Mouse (Mus musculus) heart, adult 18-20 months (tissue): Measurements from ENCODE around the gene 4930579F01Rik. TPM values are rescaled to one million over a fixed set of nuclear protein-coding genes. Genes with fewer than 3 reads are reported as not detected.
A peak's percentile ranks its signal among the peaks of the same experiment; 100 is the strongest.
"Not testable (repeated sequence)": the region's sequence is repeated elsewhere in the genome, so short reads cannot be mapped to it uniquely, and the experiment has no call there.

Experiments used
- DNase-seq, 2 experiments: peaks; one replicate each; pipeline ENCODE4 v3.0.0; 2021 to 2022; ENCODE audit warnings: mixed read lengths in 1 of 2
- total RNA-seq, 2 experiments: library from RNA; stranded (reverse); gene quantifications; 2 replicates each; pipeline ENCODE4 v1.2.3; 2021

Gene 4930579F01Rik
- total RNA-seq, 2 experiments from 2014 or later, result not detected

DNA sequence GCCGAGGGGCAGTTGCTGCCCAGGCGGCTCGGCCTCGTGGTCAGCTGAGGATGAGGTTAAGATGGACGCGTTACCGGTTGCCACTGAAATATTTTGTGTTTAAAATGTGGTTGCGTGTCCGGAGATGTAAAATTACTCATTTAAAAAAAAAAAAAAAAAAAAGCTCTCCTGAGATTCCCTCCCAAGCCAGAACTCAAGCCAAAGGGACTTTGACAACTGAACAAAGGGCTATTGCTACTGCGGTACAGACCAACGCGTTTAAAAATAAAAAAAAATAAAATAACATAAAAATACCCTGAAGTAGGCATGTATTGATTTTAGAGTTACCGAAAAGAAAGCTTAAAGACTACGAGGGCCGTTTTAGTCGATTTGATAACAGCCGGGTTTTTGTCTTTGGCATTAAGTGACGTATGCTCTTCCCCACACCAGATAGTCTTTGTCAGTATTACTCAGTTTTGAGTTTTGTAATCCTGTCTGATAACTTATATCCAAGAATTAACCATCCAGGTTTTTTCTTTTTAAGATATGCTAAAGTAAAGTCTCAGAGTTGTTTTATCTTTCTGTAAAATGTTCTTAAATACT lies 49.5 kb downstream of the 4930579F01Rik start:
- DNase-seq, result peak in 1 of 2 experiments; percentile 24

DNA sequence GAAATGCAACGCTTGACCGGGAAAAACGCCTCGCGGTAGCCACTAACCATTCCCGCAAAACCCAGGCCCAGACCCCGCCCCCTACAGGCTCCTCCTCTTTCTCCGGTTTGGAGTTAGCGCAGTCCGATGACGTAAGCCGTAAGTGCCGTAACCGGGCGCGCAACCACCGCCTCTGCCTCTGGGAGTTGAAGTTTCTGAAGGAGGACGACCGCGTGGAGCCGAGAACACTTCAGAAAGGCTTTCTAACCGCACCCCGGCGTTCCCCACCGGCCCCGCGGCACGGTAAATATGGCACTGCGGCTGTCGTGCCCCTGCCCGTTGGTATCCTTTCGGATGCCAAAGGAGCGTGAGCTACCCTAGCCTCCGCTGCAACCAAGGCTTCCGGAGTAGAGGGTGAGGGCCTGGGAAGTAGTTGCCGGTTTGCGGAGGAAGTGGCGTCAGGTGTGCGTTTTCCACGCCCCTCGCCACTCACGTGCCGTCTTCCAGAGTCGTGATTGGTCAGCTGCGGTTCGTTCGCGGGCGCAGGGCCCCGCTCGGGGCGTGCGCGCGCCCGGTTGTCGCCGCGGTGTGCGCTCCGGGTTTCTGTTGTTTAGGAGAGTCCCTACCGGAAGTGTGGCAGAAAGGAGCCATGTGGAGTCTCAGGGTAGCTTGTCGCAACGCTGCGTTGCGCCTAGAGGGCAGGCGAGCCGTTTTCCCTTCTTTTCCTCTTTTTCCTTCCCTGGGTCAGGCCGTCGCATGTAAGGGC lies 50.1 kb downstream of the 4930579F01Rik start, which contains the start of gene Trmt10a:
Trmt10a (plus strand) TSS at position 134 of the 745 bp plus-strand sequence.
- peak; percentile 98 to 100 for DNase-seq

- DNase-seq, result no peak
Observed at GRCm38 (mm10) chr3:138142733-138143314, 50.8 kb downstream of the 4930579F01Rik start.

- peak; percentile 31 to 61 for DNase-seq
Observed at GRCm38 (mm10) chr3:138142052-138142732, 51.4 kb downstream of the 4930579F01Rik start.

- peak; percentile 21 to 43 for DNase-seq
Observed at GRCm38 (mm10) chr3:138139663-138140062, 54.0 kb downstream of the 4930579F01Rik start.

DNA sequence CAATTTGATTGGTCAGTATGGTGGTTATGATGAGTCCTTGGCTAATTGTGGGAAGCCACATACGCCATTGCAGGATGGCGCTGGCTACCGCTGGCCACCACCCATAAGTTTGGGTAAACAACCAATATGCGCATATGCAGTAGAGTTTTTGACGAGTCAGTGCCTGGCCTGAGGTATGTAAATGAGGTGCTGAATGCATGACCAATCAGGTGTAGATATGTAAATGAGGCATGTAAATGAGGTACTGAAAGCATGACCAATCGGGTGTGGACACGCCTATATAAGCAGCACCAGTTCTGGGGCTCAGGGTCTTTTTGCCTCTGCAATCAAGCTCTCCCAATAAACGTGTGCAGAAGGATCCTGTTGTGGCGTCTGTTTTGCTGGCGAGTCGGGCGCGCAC lies 55.5 kb downstream of the 4930579F01Rik start:
- DNase-seq, result not testable (repeated sequence)

GRCm38 (mm10) chr3:138134528-138134927 lies 59.1 kb downstream of the 4930579F01Rik start:
- no peak for DNase-seq

GRCm38 (mm10) chr3:138133916-138134315 lies 59.7 kb downstream of the 4930579F01Rik start:
- DNase-seq, result no peak

DNA sequence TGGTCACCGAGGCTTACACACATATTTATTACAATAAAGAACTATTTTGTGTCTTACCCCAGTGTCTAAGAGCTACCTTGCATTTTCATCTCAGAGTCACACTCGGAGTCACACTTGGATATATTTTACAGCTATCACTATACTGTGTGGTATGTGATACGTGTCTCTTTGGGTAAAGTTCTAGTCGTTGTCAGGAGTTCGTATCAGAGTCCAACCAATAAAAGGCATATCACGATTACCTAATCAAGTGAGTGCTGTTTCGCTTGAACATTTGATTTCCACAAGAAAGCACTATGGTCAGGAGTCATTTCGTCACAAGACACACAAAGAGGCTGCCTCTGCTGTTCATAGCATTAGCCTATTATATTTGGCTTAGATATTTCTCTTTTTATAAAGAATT lies 60.2 kb downstream of the 4930579F01Rik start:
- DNase-seq, result no peak

GRCm38 (mm10) chr3:138131168-138131567 lies 62.5 kb downstream of the 4930579F01Rik start:
- DNase-seq, result peak in 1 of 2 experiments; percentile 14

GRCm38 (mm10) chr3:138130692-138131091 lies 62.9 kb downstream of the 4930579F01Rik start:
- DNase-seq, result no peak

DNA sequence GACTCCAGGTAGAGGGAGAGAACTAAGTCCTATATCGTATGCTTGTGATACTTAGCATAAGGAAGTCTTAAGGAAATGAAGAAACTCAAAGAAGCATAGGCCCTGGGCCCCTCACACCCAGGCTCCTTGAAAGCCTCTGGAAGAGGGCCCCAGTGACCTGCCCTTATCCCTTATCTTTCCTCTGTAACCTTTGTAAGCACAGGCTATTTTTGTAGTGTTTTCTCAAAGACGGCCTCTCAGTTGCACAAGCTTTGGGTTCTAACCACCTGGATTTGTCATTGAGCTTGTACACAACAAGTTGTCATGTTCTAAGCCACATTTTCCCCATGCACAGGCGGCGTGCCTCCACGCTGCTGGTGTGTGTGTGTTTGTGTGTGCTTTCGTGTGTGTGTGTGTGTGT lies 64.5 kb downstream of the 4930579F01Rik start:
- no peak for DNase-seq

DNA sequence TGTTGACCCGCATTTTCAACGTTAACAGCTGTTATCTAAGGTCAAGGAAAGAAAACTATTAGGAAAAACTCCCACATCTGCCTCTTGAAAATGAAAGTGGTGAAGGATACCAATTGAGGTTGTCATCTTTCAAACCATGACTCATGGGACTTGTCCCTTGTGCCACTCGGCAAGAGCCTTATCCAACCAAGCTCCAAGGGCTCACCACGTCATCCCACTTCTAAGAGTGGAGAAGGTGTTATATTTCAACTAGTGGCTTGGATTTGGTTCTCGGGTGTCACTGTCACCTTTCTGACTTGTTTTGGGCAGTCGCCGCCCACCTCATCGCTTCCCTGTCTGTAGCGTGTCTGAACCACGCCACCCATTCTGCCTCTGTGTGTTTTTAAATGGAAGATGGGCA lies 69.8 kb downstream of the 4930579F01Rik start:
- DNase-seq, result no peak

DNA sequence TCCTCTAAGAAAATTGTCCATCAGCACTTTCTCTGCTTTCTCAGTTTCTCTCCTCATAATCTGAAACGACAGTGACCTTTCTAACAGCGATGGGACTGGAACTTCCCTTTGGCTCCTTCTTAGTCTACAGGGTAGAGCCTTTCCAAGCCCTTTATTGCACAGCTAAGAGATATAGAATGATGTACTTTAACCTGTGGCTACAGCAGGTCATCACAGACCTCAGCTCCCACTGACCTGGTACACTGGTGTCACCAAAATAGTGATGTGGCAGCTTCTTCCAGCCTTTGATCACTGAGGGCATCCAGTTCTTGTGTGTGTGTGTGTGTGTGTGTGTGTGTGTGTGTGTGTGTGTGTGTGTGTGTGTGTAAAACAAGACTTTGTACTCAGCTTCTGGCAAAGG lies 72.2 kb downstream of the 4930579F01Rik start:
- DNase-seq, result no peak

DNA sequence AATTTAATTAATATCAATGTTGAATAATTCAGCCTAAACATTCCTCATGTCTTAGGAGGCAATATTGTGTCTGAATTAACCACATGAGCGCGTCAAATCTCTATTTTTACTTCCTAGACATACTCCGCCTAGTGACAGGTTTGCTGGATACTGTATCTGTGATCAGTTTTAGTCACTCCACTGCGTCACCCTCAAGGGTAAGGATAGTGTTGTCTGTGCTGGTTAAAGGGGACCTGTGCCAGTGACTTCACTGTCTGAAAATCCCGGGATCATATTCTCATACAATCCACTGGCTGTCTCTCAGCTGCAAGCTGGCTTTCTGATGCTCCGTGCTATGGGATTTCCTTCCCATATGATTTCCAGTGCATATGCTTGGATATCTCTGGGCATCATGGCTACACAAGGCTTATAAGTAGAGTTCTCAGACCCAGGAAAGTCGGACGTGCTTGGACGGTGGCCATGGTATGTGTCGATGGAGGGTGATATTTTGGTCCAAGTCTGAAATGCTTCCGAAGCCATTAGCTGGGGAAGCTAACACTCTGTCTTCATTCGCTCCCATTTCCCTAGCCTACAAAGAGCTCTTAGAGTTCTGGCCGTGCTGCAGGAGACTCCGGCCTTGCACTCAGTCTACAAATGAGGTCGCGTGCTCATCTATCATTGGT lies 74.0 kb downstream of the 4930579F01Rik start:
- peak; percentile 18 to 46 for DNase-seq

DNA sequence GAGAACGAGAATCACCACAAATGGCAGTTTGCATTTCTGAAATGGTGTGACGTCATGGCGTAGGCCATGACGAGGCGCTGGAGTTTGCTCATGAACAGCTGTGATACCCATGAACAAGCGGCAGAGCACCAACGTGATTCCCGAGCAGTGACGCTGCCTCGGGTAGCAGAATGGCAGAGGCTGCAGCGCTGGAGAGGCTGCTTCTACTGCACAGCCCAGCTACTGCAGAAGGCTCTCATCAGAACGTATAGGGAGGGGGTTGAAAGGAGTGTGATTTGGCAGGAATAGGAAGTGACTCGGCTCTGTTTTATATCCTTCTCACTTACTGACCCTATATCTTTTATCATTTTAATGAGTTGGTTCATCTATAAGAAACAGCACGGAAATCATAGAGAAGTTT lies 74.8 kb downstream of the 4930579F01Rik start:
- DNase-seq, result peak in 1 of 2 experiments; percentile 24

DNA sequence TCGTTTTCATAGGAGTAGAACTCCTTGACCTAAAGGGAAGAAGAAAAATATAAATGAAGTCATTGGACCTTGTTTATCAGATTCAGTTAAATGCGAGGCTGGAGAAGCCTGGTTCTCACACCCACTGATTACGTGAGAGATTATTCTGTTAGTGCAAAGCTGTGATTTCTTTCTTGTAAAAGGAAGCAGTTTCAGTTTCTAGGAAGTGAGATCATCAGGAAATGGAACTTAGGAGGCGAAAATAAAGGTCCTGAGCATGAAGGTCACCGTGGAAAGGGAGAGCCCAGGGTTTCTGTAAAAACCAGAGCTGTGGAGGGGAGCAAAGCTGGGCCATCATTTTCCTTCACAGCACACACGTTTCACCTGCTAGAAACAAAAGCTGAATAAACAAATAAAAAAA lies 75.2 kb downstream of the 4930579F01Rik start:
- no peak for DNase-seq

DNA sequence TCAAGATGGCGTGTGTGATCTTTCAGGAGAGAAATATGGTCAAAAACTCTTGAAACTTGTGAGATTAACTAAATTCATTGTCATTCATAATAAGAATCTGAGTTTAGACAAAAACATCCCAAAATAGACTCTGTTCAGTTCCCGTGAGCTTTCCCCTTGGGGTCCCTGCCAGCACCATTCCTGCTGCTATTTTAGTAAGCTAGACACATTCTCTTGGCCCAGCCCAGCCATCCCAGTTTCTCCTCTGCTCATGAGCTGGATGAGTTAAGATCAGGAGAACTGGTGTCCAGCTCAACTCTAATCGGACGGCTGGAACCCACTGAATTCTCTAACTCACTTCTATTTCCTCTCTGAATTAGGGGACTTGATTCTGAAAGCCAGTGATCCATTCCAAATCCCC lies 76.8 kb downstream of the 4930579F01Rik start:
- DNase-seq, result peak; percentile 73 to 79

DNA sequence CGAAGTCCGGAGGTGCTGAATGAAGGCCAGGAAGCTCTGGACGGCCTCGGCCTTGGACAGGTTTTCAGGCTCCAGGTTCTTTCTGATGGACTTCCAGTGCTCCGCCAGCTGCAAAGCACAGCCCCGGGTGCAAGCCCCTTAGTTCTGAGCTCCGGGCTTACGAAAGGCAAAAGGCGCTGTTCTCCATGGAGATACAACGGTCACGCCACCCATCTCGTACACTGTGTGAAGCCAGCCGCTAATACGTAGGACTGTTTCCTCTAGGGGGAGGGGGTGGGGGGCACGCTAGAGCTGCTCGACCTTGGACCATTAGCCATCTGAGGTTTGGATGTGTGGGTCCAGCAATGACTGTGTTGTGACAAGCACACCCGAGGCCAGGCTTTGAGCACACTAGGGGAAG lies 79.5 kb downstream of the 4930579F01Rik start:
- DNase-seq, result no peak
